Mouse (Mus musculus) cerebellum, adult 9-11 months (tissue): ENCODE data around the gene Mis18bp1.
"Not testable (repeated sequence)": the region's sequence is repeated elsewhere in the genome, so short reads cannot be mapped to it uniquely, and the experiment has no call there.

ENCODE experiments used
- DNase-seq: peaks from one replicate; pipeline ENCODE4 v3.0.0; 2022

Gene Mis18bp1

DNA sequence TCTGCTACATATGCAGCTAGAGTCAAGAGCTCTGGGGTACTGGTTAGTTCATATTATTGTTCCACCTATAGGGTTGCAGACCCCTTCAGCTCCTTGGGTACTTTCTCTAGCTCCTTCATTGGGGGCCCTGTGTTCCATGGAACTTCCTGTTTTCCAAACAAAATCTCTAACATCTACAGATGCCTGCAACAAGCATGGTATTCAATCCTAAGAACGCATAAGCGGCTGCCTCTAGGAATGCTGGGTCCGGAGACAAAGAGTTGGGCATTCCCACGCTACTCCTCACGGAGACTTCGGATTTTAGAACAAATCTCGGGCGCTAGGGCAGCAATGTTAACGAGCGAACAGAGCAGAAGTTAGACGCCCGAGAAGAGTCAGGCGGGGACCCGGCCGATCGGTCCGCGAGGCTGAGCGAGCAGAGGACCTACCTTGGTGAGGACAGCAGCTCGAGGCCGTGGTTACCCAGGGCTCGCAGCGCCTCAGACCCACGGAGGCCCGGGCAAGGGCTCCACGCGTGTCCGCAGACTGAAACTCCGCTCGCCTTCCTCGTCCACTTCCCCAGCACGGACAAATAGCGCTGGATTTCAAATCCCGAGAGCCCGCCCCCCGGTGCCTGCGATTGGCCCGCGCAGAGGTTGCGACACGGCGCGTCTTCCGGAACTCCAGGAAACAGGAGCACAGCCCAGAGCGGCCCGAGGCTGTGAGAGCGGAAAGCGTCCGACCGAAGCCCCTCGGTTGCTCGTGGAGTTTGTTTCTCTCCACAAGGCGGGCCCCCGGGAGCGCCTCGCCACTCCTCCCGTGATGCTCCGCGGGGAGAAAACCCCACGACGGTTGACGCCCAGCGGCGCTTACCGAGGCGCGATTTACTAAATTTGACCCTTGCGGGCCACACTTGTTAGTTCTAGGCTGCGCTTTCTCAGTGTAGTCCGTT, at the start of gene Mis18bp1:
Mis18bp1 (minus strand) TSS at position 584 of the 931 bp plus-strand sequence.
- peak; percentile 91 for DNase-seq

DNA sequence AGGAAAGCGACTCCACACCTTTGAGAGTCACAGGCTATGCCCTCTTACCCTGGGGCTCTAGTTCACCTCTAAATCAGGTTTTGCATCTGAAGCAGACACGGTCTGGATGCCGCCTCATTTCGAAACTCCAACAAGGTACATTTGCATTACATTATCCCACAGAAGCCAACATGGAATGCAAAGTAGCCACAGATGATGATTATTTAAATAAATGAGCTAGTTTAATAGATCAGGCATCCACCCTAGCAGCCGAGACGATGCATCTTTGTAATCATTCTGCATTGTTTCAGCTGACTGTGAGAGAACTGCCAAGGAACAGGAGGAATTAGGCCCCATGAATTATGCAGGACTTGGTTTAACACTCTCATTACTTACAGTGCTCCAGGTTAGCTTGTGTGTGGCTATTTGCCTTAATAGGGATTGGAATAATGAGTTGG, 44.0 kb upstream of the Mis18bp1 start:
- DNase-seq, result no peak

DNA sequence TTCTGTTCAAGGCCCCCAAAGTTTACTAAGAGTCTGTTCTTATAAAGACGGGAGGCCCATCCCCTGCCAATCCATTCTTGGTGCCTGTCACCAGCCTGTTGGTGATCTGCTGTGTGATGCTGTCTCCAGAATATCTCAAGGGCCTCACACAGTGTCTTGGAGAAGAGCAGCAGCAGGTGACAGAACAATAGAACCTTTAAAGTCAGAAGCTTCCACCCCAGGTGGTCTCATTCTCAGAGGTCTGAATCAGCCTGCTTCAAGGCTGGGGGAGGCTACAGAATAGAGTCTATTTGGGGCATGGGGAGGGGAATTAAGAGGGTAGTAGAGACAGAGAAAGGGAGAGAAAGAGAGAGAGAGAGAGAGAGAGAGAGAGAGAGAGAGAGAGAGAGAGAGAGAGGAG, 34.0 kb upstream of the Mis18bp1 start:
- no peak for DNase-seq

DNA sequence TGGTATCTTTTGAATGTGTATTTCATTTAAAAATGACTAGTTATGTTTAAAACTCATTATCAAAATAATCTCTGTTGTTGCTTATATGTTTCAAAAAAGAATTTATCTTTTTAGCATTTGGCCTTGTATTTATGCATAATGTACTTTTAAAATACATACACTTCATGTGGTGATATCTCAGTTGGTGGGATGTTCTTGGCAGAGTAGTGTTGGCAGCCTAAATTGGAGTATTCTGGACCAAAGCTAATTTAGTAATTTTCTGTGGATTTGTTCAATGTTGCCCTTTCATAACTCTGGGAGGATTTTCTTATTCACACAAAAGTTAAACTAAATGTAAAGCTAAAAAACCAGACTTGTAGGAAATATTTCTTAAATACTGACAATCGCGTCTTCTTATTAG, 29.4 kb upstream of the Mis18bp1 start:
- no peak for DNase-seq

DNA sequence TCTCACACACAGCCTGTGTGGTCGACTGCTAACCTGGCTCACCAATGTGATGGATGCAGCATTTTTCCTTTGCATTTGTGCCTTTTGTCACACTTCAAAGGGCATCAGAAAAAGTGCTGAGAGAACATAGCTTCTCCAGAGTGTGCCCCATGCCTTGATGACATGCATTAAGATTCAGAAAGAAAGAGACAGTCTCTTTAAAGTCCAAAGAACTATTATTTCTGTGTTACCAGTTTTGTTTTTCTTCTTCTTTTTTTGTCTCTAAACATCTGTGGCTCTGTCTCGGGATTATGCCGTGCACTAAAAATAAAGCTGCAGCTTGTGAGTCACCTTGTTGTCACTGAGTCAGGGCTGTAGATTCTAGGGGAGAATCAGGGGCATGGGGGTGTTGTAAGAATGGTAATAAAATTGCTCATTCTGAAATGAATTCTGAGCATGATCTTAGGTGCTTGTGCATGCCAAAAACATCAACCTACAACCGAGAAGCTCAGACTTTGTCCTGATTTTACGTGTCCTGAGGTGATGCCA, 21.7 kb upstream of the Mis18bp1 start:
- no peak for DNase-seq

DNA sequence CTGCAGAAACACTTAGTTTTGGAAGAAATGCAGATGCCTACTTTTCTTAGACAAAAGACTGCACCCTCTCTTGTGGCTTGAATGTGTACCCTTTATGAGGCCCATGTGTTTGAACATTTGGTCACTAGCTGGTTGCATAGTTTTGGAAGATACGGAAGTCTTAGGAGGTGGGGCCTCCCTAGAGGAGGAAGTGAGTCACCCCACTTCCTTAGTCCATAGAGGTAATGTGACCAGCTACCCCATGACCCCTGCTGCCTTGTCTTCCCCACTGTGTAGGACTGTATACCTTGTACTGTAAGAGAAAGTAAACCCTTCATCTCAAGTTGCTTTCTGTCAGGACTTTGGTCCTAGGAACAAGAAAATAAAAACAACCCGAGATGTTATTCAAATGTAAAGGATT, 16.8 kb upstream of the Mis18bp1 start:
- no peak for DNase-seq

DNA sequence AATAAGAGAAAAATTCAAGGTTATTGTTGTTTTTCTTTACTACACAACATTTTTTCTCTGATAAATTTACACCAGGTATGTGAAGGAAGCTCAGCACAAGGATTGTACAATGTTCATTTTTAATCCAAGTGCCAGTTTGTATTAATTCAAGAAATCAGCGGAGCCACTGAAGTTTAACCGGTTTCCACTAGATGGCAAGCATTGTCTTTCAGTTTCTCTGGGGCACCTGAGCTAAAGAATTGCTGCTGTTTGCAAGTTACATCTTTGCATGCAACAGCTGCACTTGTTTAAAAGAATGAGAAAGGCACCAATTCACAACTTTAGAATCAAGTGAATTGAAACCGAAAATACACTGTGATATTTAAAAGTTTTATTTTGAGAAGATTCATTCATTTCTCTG, 15.0 kb upstream of the Mis18bp1 start:
- DNase-seq, result no peak

DNA sequence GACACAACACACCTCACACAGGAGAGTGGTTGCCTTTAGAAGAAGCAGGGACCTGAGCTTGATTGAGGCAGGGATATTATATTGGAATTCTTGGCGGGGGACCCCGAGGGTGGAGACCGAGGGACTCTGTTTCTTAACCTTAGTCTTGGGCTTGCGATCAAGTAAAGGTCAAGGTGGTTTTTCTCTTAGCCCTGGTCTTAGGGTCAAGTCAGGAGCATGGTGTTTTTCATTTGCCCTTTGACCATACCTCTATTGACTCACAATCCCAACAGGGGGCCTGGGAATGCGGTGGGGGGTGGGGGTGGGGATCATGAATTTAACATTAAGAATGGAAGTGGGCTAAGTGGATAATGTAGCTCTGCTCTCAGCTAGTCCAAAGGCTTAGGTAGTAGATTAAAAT, 1.3 kb upstream of the Mis18bp1 start:
- DNase-seq, result no peak

DNA sequence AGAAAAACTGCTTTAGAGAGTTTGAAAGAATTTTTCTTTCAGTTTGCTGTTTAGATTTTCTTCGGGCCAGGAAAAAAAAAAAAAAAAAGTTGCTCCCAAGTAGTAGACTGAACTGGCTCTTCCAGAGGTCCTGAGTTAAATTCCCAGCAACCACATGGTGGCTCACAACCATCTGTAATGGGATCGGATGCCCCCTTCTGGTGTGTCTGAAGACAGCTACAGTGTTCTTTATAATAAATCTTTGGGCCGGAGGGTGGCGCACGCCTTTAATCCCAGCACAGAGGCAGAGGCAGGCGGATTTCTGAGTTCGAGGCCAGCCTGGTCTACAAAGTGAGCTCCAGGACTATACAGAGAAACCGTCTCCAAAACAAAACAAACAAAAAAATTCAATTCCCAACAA, 555 bp upstream of the Mis18bp1 start:
- peak; percentile 63 for DNase-seq

DNA sequence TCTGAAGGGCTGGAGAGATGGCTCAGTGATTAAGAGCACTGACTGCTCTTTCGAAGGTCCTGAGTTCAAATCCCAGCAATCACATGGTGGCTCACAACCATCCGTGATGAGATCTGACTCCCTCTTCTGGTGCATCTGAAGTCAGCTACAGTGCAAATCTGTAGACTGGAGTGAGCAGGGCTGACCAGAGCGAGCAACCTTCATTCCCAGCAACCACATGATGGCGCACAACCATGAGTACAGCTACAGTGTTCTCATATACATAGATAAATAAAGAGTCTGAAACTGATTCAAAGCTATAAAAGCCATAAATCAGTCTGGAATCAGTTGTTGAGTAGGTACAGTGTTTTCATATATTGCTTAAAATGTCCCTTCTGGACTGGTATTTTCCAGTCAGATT, 36.3 kb downstream of the Mis18bp1 start:
- not testable (repeated sequence) for DNase-seq

DNA sequence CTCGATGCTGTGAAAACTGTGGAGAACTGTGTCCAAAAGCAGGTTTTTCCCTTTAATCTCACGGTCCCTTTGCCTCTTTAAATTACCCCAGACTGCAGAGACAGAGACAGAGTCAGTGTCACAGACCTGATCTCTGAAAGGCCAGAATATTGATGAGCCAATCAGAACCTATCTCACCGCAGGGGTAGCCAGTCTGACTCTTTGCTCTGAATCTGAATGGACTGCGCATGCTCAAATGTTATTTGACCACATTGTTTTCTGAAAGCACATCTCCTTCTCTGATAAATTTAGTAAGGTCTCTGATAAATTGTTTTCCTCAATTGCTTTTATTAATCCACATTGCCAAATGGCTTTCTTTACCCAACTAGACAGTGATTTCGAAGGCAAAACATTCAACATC, 53.0 kb downstream of the Mis18bp1 start:
- DNase-seq, result no peak

DNA sequence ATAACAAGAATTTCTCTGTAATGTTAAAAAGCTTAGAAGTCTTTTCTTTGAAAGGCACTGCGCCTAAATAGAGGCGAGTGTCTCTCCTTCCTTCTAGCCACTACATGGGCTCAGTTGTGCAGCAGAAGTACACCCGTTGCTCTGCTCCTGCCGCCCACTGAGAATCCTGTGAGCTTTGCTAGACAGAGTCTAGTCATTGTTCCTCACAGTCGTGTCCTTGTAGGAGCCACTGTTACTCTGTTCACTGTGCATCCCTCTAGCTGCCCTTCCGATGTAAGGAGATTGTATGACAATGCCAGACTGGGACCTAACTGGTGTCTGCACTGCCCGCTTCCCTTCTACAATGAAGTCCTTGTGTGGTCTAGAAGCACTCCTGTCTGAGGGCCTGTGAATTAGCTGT, 53.4 kb downstream of the Mis18bp1 start:
- no peak for DNase-seq

DNA sequence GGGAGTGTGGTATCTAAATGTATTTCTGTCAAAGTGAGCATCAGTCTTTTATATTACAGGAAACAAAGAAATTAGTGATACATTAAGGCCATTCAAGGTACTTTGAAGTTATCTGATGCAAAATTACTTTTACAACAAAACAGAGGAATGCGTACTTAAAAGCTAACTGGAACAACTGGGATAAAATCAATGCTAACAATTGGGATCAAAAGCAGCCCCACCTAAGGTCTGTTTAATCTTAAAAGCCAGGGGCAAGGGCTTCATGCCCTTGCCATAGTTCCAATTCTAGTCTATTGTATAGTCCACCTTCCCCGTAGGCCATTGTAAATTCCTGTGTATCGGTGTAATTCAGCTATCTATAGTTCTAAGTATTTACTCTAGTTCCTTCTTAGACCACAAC, 57.4 kb downstream of the Mis18bp1 start:
- not testable (repeated sequence) for DNase-seq

DNA sequence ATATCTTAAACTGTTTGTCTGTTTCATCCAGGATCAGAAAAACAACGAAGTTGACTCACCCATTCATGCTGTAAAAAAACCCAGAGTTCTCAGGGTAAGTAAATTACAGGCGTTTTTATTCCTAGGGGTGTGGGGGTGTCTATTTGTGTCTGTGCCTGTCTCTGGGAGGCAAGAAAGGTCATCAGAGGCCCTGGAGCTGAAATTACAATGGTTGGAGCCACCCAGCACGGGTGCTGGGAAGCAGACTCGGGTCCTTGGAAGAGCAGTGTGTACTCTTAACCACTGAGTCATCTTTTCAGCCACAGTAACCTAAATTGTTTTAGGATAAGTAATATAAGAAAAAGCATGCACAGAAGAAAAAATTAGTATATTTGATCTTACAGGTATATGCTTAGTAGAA, 58.5 kb downstream of the Mis18bp1 start:
- DNase-seq, result no peak

DNA sequence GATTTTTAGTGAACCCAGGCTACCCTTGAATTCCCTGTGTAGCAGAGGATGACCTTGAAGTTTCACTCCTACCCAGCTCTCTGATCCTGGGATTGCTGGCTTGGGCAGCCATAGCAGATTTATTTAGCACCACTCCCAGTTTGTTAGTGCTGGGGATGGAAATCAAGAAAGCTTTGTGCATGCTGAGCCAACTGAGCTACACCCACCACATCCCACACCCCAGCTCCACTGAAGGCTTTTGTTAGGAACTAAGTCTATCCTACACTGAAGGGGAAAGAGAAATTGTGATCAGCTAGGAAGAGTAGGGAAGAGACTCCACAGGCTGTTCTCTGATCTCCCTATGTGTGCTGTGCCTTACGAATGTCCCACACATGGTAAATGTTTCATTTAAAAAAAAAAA, 59.6 kb downstream of the Mis18bp1 start:
- no peak for DNase-seq

DNA sequence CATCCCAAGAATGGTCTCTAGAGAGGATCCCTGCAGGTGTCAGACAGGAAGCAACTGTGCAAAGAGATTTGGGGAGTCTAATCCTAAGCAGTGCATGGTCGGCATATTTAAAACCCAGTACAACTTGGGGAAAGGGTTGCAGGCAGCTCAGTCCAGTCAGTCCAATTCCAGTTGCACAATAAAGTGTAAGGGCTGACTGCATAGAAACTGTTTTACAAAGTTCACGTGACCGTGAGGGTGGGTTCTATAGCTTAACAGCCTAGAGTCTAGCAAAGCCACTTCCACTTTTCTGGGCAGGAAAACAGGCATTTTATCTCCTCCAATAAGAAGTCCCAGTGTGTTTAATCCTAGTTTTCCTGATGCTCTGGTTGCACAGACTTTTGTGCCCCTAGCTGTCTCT, 60.9 kb downstream of the Mis18bp1 start:
- no peak for DNase-seq

DNA sequence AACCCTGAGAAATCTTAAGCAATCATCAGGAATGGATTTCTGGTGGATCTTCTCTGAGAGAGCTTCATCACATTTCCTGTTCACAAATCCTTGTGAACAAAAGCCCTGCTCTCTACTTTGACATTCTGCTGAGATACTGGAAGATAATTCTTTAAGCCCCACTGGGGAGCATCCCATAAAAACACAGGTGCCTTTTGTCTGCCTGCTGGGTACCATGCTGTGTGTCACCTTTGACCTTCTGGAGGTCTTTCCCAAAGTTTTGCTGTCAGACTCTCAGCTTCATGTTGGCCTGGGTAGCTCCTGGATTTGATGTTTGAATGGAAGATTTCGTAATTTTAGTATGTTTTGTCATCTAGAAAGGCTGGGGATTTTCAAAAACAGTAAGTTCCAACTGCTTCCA, 63.7 kb downstream of the Mis18bp1 start:
- no peak for DNase-seq
